Mouse (Mus musculus) stomach, postnatal 0 days (tissue): ENCODE results near the gene Fam234b.

Source experiments
- CTCF ChIP-seq: IDR thresholded peaks from 2 replicates; pipeline ENCODE4 v1.5.1; 2016; ENCODE audit warnings: antibody characterized with exemption, low read depth, mild to moderate bottlenecking, moderate library complexity
- EP300 ChIP-seq: optimal IDR thresholded peaks from 2 replicates; pipeline ENCODE3; 2016; ENCODE audit warnings: antibody characterized with exemption

DNA sequence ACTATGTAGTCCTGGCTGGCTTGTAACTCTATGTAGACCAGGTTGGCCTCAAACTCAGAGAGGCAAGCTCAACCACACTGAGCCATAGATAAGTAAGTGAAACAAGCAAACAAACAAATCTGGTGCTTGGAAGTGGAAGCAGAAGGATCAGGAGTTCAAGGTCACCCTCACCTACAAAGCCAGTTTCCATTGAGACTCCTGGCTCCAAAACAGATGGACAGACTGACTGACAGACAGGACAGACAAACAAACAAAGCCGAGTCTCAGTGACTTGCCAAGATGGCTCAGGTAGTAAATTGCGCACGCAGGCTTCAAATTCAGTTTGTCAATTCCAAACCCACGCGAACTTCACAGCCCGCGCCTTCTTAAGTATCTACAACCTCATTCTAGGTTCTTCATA lies 331 bp upstream of the Fam234b start:
- TF ChIP-seq EP300 (no peak), CTCF (no peak)
